Mouse (Mus musculus) midbrain, embryonic 16.5 days (tissue): ENCODE measurements around the gene Kif3c. TPM values are rescaled to one million over a fixed set of nuclear protein-coding genes. Genes with fewer than 3 reads are reported as not detected.

Experiments
- ATAC-seq: fragments of 200-750 bp; cut with Nextera tagmentation; 2 replicates; pipeline ENCODE4 v1.8.0; 2017; ENCODE audit warnings: moderate TSS enrichment
- H3K27ac ChIP-seq: fragments of 300-500 bp; sonication (generic); 2 replicates; pipeline ENCODE4 v1.5.1; 2014; ENCODE audit warnings: mild to moderate bottlenecking, low read length, mixed read lengths
- H3K27me3 ChIP-seq: fragments of 300-500 bp; sonication (generic); 2 replicates; pipeline ENCODE4 v1.6.1; 2014; ENCODE audit warnings: low read depth, low read length, mixed read lengths; ENCODE audit not compliant: control insufficient read depth, insufficient read depth
- H3K36me3 ChIP-seq: fragments of 300-500 bp; sonication (generic); 2 replicates; pipeline ENCODE4 v1.6.1; 2014; ENCODE audit warnings: mild to moderate bottlenecking, low read length, moderate library complexity, mixed read lengths; ENCODE audit not compliant: control insufficient read depth, insufficient read depth
- H3K4me1 ChIP-seq: fragments of 300-500 bp; sonication (generic); 2 replicates; pipeline ENCODE4 v1.6.1; 2014; ENCODE audit warnings: mild to moderate bottlenecking, low read length, mixed read lengths; ENCODE audit not compliant: control insufficient read depth, insufficient read depth
- H3K4me2 ChIP-seq: fragments of 300-500 bp; sonication (generic); 2 replicates; pipeline ENCODE4 v1.6.1; 2014; ENCODE audit warnings: mild to moderate bottlenecking, low read length, mixed read lengths
- H3K4me3 ChIP-seq: fragments of 300-500 bp; sonication (generic); 2 replicates; pipeline ENCODE4 v1.5.1; 2014; ENCODE audit warnings: low read depth, mild to moderate bottlenecking, low read length, moderate library complexity, mixed read lengths
- H3K9ac ChIP-seq: fragments of 300-500 bp; sonication (generic); 2 replicates; pipeline ENCODE4 v1.6.1; 2014; ENCODE audit warnings: low read depth, low read length, mixed read lengths
- H3K9me3 ChIP-seq: fragments of 300-500 bp; sonication (generic); replicated peaks from 2 replicates; pipeline ENCODE4 v1.6.1; 2014; ENCODE audit warnings: mild to moderate bottlenecking, low read length, mixed read lengths; ENCODE audit not compliant: control insufficient read depth, poor library complexity, severe bottlenecking
- WGBS: fragments of 180-500 bp; shearing (Covaris S2); extraction: QIAGEN DNeasy Blood & Tissue Kit; methylation state at CpG from one replicate; pipeline ENCODE4 v1.1.7; 2014; 5-methylcytosine and 5-hydroxymethylcytosine counted together
- polyA plus RNA-seq: library from polyadenylated mRNA; unstranded; fragments of >200 nt; fragmentation: Nextera tagmentation; extraction: Ambion mirVana; gene quantifications from 2 replicates; pipeline ENCODE4 v1.2.1, GENCODE M21; 2015

The Kif3c gene
- polyA plus RNA-seq, 1 experiment from 2014 or later, result 94.5 TPM

GRCm38 (mm10) chr12:3424179-3424578 lies 59.2 kb downstream of the Kif3c start:
- 96% methylated on average over 2 of the region's 2 CpGs for WGBS
- no peak for ATAC-seq

GRCm38 (mm10) chr12:3425375-3426341 lies 60.7 kb downstream of the Kif3c start:
- 43% methylated on average over 15 of the region's 15 CpGs for WGBS
- ATAC-seq, result peak; percentile 66
- Histone ChIP-seq H3K9ac (peak overlapping the region; percentile 61), H3K4me3 (peak overlapping the region; percentile 95), H3K27me3 (no peaks in the 10 kb centered on the region), H3K9me3 (no peaks in the 10 kb centered on the region), H3K4me1 (peaks cover 20% of the 10 kb centered on the region), H3K36me3 (no peaks in the 10 kb centered on the region), H3K27ac (peak overlapping the region; percentile 92), H3K4me2 (peak overlapping the region; percentile 69)

More at GRCm38 (mm10) chr12:3424179-3424578, 59.2 kb downstream of the Kif3c start:
- Histone ChIP-seq H3K4me1 (peaks cover 17% of the 10 kb centered on the region), H3K9ac (no peak overlapping the region), H3K27ac (no peak overlapping the region), H3K4me3 (no peak overlapping the region), H3K27me3 (no peaks in the 10 kb centered on the region), H3K36me3 (no peaks in the 10 kb centered on the region), H3K9me3 (no peaks in the 10 kb centered on the region), H3K4me2 (no peak overlapping the region)

- Histone ChIP-seq H3K9me3 (no peaks in the 10 kb centered on the region), H3K36me3 (no peaks in the 10 kb centered on the region), H3K27me3 (no peaks in the 10 kb centered on the region), H3K27ac (peak within 1 kb of the TSS; percentile 92), H3K4me3 (peak within 1 kb of the TSS; percentile 95), H3K4me2 (peak within 1 kb of the TSS; percentile 69), H3K4me1 (peaks cover 20% of the 10 kb centered on the region), H3K9ac (peak within 1 kb of the TSS; percentile 79)
- under 1% methylated on average over 49 of the region's 53 CpGs for WGBS
- peak; percentile 96 for ATAC-seq
Observed at GRCm38 (mm10) chr12:3426530-3427034, 61.6 kb downstream of the Kif3c start, which contains the start of gene Asxl2. Asxl2 (plus strand) TSS chr12:3426857.

GRCm38 (mm10) chr12:3427067-3427889 lies 62.3 kb downstream of the Kif3c start:
- Histone ChIP-seq H3K4me2 (peak overlapping the region; percentile 50), H3K27me3 (no peaks in the 10 kb centered on the region), H3K4me3 (peak overlapping the region; percentile 95), H3K9me3 (no peaks in the 10 kb centered on the region), H3K27ac (peak overlapping the region; percentile 92), H3K36me3 (no peaks in the 10 kb centered on the region), H3K9ac (peak overlapping the region; percentile 79), H3K4me1 (peaks cover 20% of the 10 kb centered on the region)
- ATAC-seq, result peak; percentile 63
- under 1% methylated on average over 65 of the region's 65 CpGs for WGBS

GRCm38 (mm10) chr12:3427891-3428775 lies 63.2 kb downstream of the Kif3c start:
- ATAC-seq, result no peak
- Histone ChIP-seq H3K9me3 (no peaks in the 10 kb centered on the region), H3K27me3 (no peaks in the 10 kb centered on the region), H3K4me2 (peak overlapping the region; percentile 50), H3K27ac (no peak overlapping the region), H3K36me3 (no peaks in the 10 kb centered on the region), H3K4me1 (peaks cover 20% of the 10 kb centered on the region), H3K9ac (no peak overlapping the region), H3K4me3 (peak overlapping the region; percentile 95)
- WGBS, result 71% methylated on average over 11 of the region's 11 CpGs

- WGBS, result 88% methylated on average over 2 of the region's 2 CpGs
- H3K36me3 ChIP-seq, result no peaks in the 10 kb centered on the region
Observed at GRCm38 (mm10) chr12:3429681-3430442, 64.9 kb downstream of the Kif3c start.

GRCm38 (mm10) chr12:3430443-3430753 lies 65.5 kb downstream of the Kif3c start:
- H3K4me2 ChIP-seq, result no peak overlapping the region
- no peak overlapping the region for H3K9ac ChIP-seq
- H3K36me3 ChIP-seq, result no peaks in the 10 kb centered on the region
- no peak overlapping the region for H3K27ac ChIP-seq
- H3K9me3 ChIP-seq, result no peaks in the 10 kb centered on the region
- ATAC-seq, result no peak
- peaks cover 11% of the 10 kb centered on the region for H3K4me1 ChIP-seq
- H3K4me3 ChIP-seq, result no peak overlapping the region
- H3K27me3 ChIP-seq, result no peaks in the 10 kb centered on the region

More at GRCm38 (mm10) chr12:3429681-3430442, 64.9 kb downstream of the Kif3c start:
- no peak overlapping the region for H3K9ac ChIP-seq
- H3K27ac ChIP-seq, result no peak overlapping the region
- H3K4me2 ChIP-seq, result no peak overlapping the region
- no peaks in the 10 kb centered on the region for H3K27me3 ChIP-seq
- H3K4me3 ChIP-seq, result no peak overlapping the region
- H3K9me3 ChIP-seq, result no peaks in the 10 kb centered on the region
- peaks cover 15% of the 10 kb centered on the region for H3K4me1 ChIP-seq
- no peak for ATAC-seq

GRCm38 (mm10) chr12:3430985-3431384 lies 66.1 kb downstream of the Kif3c start:
- no peaks in the 10 kb centered on the region for H3K9me3 ChIP-seq
- no peak for ATAC-seq
- no peak overlapping the region for H3K4me2 ChIP-seq
- H3K9ac ChIP-seq, result no peak overlapping the region
- no peaks in the 10 kb centered on the region for H3K36me3 ChIP-seq
- no peak overlapping the region for H3K4me3 ChIP-seq
- H3K4me1 ChIP-seq, result peaks cover 8% of the 10 kb centered on the region
- no peak overlapping the region for H3K27ac ChIP-seq
- no peaks in the 10 kb centered on the region for H3K27me3 ChIP-seq
